Mouse (Mus musculus) gastrocnemius, postnatal 25 days (tissue): ENCODE measurements around the gene Arl8b. TPM values are rescaled to one million over a fixed set of nuclear protein-coding genes. Genes with fewer than 3 reads are reported as not detected.

ENCODE experiments used
- total RNA-seq, 2 experiments: library from RNA; stranded (reverse); gene quantifications; 1 replicate in 1 of 2; 2 replicates in 1 of 2; pipeline ENCODE4 v1.2.3; 2021

Arl8b gene
- total RNA-seq, 2 experiments from 2014 or later: 89.1 to 93.3 TPM

Other genes starting within 250 kb of the Arl8b start
- gene Bhlhe40, start 122.5 kb upstream of the Arl8b start, total RNA-seq: 10 to 100 TPM; 61.9 to 69.2 TPM
- 1 to 10 TPM; 6.2 to 7.2 TPM for gene Edem1, start 45.5 kb downstream of the Arl8b start, total RNA-seq